7 mouse cellular contexts compared by ENCODE assay signal in the genomic region with DNA sequence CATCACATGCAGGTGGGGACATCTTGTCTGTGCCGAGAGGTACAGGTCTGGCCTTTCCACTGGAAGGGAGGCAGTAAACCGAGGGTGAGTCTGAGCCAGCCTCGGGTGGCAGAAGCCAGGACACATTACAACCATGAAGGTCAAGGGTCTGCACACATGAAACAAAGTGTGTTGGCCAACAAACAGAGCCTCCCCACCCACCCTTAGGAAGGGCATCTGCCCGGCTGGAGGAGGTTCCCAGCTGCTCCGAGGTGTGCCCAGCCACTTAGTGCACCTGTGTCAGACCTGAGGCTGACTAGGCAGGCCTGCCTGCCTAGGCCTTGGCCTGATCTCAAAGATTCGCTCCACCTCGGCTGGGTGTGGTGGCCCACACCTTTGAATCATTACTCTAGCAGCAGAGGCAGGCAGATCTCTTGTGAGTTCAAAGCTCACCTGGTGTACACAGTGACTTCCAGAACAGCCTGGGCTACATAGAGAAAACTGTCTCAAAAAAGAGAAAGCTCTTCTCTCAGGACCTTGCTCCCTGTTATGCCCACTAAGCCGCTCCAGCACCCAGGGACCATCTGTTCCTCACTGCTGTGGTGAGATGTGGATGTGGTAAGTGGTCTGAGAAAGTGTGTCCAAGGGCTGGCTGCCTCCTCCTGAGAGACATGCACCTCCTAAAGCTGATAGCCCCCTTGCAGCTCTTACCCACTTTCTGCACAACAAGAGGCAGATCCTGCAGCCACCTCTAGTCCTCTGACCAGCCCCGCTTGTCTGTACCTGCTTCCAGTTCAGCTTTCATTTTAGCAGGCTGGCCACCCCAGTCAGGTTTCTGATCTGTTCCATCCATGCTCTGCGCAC. TPM values are rescaled to one million over a fixed set of nuclear protein-coding genes. Genes with fewer than 3 reads are reported as not detected.
A peak's percentile ranks its signal among the peaks of the same experiment; 100 is the strongest.
DNase-seq lines count a peak whose midpoint lies in the region; ATAC-seq and TF ChIP-seq lines count a peak whose summit lies in the region.

No protein-coding gene starts in this region.

- no peak overlapping the region for H3ac ChIP-seq in myocyte (ENCODE audit: control insufficient read depth, insufficient read length)

- TF ChIP-seq CTCF in lung, embryonic 14.5 days (IDR thresholded peaks at IDR 0.05; ENCODE audit: low read depth), result no peak

- H3K4me2 ChIP-seq in lung, embryonic 14.5 days, result peak overlapping the region; percentile 95
- peak overlapping the region; percentile 99 for H3K4me2 ChIP-seq in myocyte (ENCODE audit: low read depth)

- peaks cover 20% of the 10 kb centered on the region for H3K4me1 ChIP-seq in lung, embryonic 14.5 days (ENCODE audit: insufficient read depth)

- no peak for DNase-seq in lung, embryonic 14.5 days
- no peak for DNase-seq in lung, postnatal 25 days (ENCODE audit: low spot score)
- DNase-seq in cerebellum, postnatal 25 days, result peak; percentile 12 to 16
- peak; percentile 18 for DNase-seq in gastrocnemius, postnatal 10 days
- DNase-seq in kidney, postnatal 10 days, result peak; percentile 40
- no peak for DNase-seq in natural killer cell, adult 2 months (ENCODE audit: low spot score in 2 of 2)

- no peaks in the 10 kb centered on the region for H3K9me3 ChIP-seq in lung, embryonic 14.5 days (ENCODE audit: low read depth, low read length)

- peaks cover 16% of the 10 kb centered on the region for H3K36me3 ChIP-seq in lung, embryonic 14.5 days (ENCODE audit: insufficient read depth)
- H3K36me3 ChIP-seq in myocyte (ENCODE audit: control insufficient read depth, insufficient read depth), result peaks cover 9% of the 10 kb centered on the region

- WGBS in lung, embryonic 14.5 days, result 79% methylated on average over 10 of the region's 10 CpGs

- ATAC-seq in lung, embryonic 14.5 days (ENCODE audit: insufficient read depth), result no peak

- peaks cover 26% of the 10 kb centered on the region for H3K79me2 ChIP-seq in myocyte (ENCODE audit: control insufficient read depth, insufficient read depth)

- no peaks in the 10 kb centered on the region; the same call in 1 of the 2 replicates for H3K27me3 ChIP-seq in lung, embryonic 14.5 days (ENCODE audit: insufficient read depth, low read length)
- no peaks in the 10 kb centered on the region for H3K27me3 ChIP-seq in myocyte (ENCODE audit: control insufficient read depth, insufficient read depth, insufficient read length)

- peak overlapping the region; percentile 100; the same call in 1 of the 2 replicates for H3K4me3 ChIP-seq in lung, embryonic 14.5 days (ENCODE audit: low read depth, low read length)
- peak overlapping the region; percentile 97 for H3K4me3 ChIP-seq in myocyte

- H3K9ac ChIP-seq in lung, embryonic 14.5 days, result peak overlapping the region; percentile 100

- H3K27ac ChIP-seq in lung, embryonic 14.5 days (ENCODE audit: low read depth), result peak overlapping the region; percentile 100

- no peak for TF ChIP-seq POLR2A in myocyte (IDR thresholded peaks at IDR 0.05; ENCODE audit: insufficient read length, low read depth)

TF ChIP-seq in myocyte, 11 proteins besides CTCF, POLR2A, EP300 and RAD21:
- TF ChIP-seq MYOD1 (IDR thresholded peaks at IDR 0.05; ENCODE audit: control insufficient read depth in 1 of 3, insufficient read length in 2 of 3, low read depth in 2 of 3) (no peak), POLR2AphosphoS2 (IDR thresholded peaks at IDR 0.05; ENCODE audit: insufficient read length, low read depth) (peak; percentile 53), TCF12 (IDR thresholded peaks at IDR 0.05; ENCODE audit: insufficient read depth, poor library complexity, severe bottlenecking) (no peak)

RNA-seq across cellular contexts. Expression of a gene that starts 3.1 kb away (rescaled TPM):
- polyA plus RNA-seq in lung, embryonic 14.5 days (2014; fragmentation: Nextera tagmentation; extraction: Ambion mirVana), result 2,614 and 2,926 TPM in 2 replicates
- total RNA-seq in gastrocnemius, postnatal 10 days (2021), result 100 to 1,000 TPM; 439 to 618 TPM
- 2,358 TPM for polyA plus RNA-seq in myocyte (2012; fragmentation: generic; extraction: Trizol)

RNA-seq across cellular contexts. Expression of a gene that starts 9.9 kb away (rescaled TPM):
- 0.23 and 0.57 TPM in 2 replicates for polyA plus RNA-seq in lung, embryonic 14.5 days (2014; fragmentation: Nextera tagmentation; extraction: Ambion mirVana)
- under 1 TPM; 0.50 to 0.61 TPM for total RNA-seq in gastrocnemius, postnatal 10 days (2021)
- 1.1 TPM for polyA plus RNA-seq in myocyte (2012; fragmentation: generic; extraction: Trizol)

RNA-seq across cellular contexts. Expression of a gene that starts 27.1 kb away (rescaled TPM):
- 35.6 and 44.5 TPM in 2 replicates for polyA plus RNA-seq in lung, embryonic 14.5 days (2014; fragmentation: Nextera tagmentation; extraction: Ambion mirVana)
- total RNA-seq in gastrocnemius, postnatal 10 days (2021), result 10 to 100 TPM; 14.6 to 15.3 TPM
- polyA plus RNA-seq in myocyte (2012; fragmentation: generic; extraction: Trizol), result 12.3 TPM

Comparison
In these comparisons a context has a peak if more than half of its experiments do, and no peak if none do; other contexts are left out.
1. DNase-seq: peak in cerebellum, postnatal 25 days (2 of 2), gastrocnemius, postnatal 10 days (single experiment) and kidney, postnatal 10 days (single experiment); none in lung, embryonic 14.5 days (single experiment), lung, postnatal 25 days (single experiment) and natural killer cell, adult 2 months (0 of 2).